Mouse (Mus musculus): ENCODE results near the gene Gart. TPM values are rescaled to one million over a fixed set of nuclear protein-coding genes. Genes with fewer than 3 reads are reported as not detected.

The Gart gene
- polyA plus RNA-seq (2015; fragmentation: Nextera tagmentation; extraction: Ambion mirVana) = 30.3 and 33.4 TPM in 2 replicates

DNA sequence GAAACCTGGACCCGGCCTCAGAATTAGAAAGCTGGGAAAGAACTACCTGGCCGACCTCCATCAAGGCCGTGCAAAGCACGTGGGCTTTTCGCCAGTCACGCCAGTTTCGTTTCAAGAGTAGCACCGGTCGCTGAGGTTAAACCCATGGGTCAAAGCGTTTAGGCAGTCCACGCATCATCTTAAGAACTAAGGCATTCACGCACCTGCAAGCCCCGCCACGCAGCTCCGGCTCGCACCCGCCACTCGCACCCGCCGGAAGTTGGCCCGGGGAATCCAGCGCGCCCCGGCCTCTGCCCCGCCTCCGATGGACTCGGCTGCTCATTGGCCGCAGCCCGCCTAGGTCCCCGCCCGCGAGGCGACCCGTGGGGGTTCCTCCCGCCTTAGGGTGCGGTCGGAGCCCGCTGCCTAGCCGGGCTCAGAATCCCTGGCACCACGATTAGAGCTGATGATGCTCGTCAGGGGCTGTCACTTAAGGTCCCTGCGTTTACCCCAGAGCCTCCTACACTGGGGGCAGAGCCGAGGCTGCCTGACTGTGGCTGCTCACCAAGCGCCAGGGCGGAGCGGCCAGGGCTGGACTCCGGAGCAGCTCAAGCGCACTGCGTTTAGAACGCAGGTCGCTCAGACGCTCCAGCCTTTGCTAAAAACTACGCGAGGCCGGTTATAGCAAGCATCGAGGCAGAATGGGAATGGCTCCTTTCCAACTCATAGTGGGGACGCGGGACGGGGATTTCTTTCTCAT is at the start of gene Gart:
Gart (minus strand) TSS at position 272 of the 739 bp plus-strand sequence.
- Histone ChIP-seq H3K9ac (replicated peaks) (peak within 1 kb of the TSS; percentile 96), H3K4me2 (ENCODE audit: low read depth, low read length) (peak within 1 kb of the TSS; percentile 99), H3K9me3 (ENCODE audit: low read length) (no peaks in the 10 kb centered on the region), H3K27ac (ENCODE audit: low read depth) (peak within 1 kb of the TSS; percentile 100), H3K4me1 (ENCODE audit: insufficient read depth) (peaks cover 16% of the 10 kb centered on the region), H3K27me3 (ENCODE audit: insufficient read depth, low read length) (no peaks in the 10 kb centered on the region), H3K36me3 (replicated peaks; ENCODE audit: insufficient read depth, low read length) (peaks cover 22% of the 10 kb centered on the region), H3K4me3 (ENCODE audit: low read depth, low read length) (peak within 1 kb of the TSS; percentile 71)
- no peak for TF ChIP-seq EP300 (IDR thresholded peaks at IDR 0.05; ENCODE audit: low read depth)
- no peak for TF ChIP-seq CTCF (IDR thresholded peaks at IDR 0.05; ENCODE audit: low read depth)
- 1% methylated on average over 59 of the region's 59 CpGs for whole genome bisulfite sequencing (ENCODE audit: insufficient replicate concordance)
- peak; percentile 96 for DNase-seq
- ATAC-seq = peak; percentile 80

DNA sequence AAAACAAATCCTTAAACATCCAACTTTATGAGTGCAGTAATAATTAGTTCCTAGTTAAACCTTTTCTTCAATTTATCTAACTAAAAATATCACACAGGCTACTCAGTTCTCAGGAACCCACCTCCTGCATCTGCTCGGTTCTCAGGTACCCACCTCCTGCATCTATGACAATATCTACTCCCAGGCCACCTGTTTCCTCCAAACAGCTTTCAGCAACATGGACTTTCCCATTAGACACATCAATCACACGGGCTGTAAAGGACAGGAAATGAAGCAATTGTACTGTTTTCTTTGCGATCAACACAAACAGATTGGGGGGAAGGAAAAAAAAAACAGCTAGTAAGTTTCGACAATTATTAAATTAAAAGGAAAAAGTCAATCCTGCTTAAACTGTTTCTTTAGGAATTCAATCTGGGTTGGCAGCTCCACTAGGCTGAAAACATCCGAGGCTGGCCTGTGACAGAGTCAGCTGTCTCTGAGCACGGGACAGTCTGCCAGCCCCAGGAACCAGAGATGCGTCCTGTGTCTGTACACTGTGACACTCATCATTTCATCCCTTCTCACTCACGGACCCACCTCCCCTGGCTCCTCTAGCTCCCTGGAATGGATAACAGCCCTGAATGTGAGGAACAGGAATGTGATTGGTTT is 48.5 kb upstream of the Gart start:
- no peak overlapping the region for H3K4me3 ChIP-seq (ENCODE audit: low read depth, low read length)
- 43% methylated on average over 8 of the region's 8 CpGs for WGBS (ENCODE audit: insufficient replicate concordance)
- H3K27me3 ChIP-seq (ENCODE audit: insufficient read depth, low read length) = no peaks in the 10 kb centered on the region
- ATAC-seq (no peak), DNase-seq (no peak)
- no peaks in the 10 kb centered on the region for H3K9me3 ChIP-seq (ENCODE audit: low read length)
- TF ChIP-seq EP300 (IDR thresholded peaks at IDR 0.05; ENCODE audit: low read depth) (no peak), CTCF (IDR thresholded peaks at IDR 0.05; ENCODE audit: low read depth) (no peak)
- peaks cover 2% of the 10 kb centered on the region; the same call in 1 of the 2 replicates for H3K4me1 ChIP-seq (ENCODE audit: insufficient read depth)
- H3K36me3 ChIP-seq (replicated peaks; ENCODE audit: insufficient read depth, low read length) = peaks cover 29% of the 10 kb centered on the region
- no peak overlapping the region for H3K27ac ChIP-seq (ENCODE audit: low read depth)
- no peak overlapping the region; the same call in 1 of the 2 replicates for H3K4me2 ChIP-seq (ENCODE audit: low read depth, low read length)
- H3K9ac ChIP-seq (replicated peaks) = no peak overlapping the region

DNA sequence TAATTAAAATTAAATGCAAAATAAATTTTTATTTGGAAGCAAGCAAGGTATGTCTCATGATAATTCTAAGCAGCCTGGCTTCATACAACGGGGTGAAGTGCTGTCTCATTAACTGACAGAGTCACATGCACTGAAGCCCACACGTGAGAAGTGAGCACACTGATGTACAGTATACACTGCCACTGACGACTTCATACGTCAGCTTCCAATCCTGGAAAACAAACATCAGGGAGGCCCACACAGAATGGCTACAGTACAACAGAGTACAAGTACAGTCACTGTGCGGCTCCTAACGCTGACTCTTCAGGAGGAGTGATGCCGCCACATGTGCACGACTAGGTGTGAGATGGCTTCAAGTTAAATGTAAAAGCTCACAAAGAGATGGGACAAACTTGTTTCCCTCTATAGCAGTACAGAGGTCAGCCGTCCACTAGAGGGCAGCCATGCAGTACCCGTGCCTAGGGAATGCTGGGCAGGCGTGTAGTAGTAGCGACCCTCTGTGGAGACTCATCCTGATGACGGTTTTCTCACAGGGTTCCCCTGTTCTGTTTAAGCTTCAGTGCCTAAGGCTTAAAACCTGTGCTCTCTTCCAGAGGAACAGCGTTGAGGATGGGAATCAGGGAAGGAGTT is 47.8 kb upstream of the Gart start:
- Histone ChIP-seq H3K4me2 (ENCODE audit: low read depth, low read length) (no peak overlapping the region; the same call in 1 of the 2 replicates), H3K27me3 (ENCODE audit: insufficient read depth, low read length) (no peaks in the 10 kb centered on the region), H3K4me3 (ENCODE audit: low read depth, low read length) (no peak overlapping the region), H3K4me1 (ENCODE audit: insufficient read depth) (peaks cover 2% of the 10 kb centered on the region; the same call in 1 of the 2 replicates), H3K36me3 (replicated peaks; ENCODE audit: insufficient read depth, low read length) (peaks cover 28% of the 10 kb centered on the region), H3K9me3 (ENCODE audit: low read length) (no peaks in the 10 kb centered on the region), H3K9ac (replicated peaks) (no peak overlapping the region), H3K27ac (ENCODE audit: low read depth) (no peak overlapping the region)
- TF ChIP-seq EP300 (IDR thresholded peaks at IDR 0.05; ENCODE audit: low read depth) (no peak), CTCF (IDR thresholded peaks at IDR 0.05; ENCODE audit: low read depth) (peak; percentile 98)
- DNase-seq = peak; percentile 86
- 26% methylated on average over 14 of the region's 14 CpGs for WGBS (ENCODE audit: insufficient replicate concordance)
- ATAC-seq = peak; percentile 87

DNA sequence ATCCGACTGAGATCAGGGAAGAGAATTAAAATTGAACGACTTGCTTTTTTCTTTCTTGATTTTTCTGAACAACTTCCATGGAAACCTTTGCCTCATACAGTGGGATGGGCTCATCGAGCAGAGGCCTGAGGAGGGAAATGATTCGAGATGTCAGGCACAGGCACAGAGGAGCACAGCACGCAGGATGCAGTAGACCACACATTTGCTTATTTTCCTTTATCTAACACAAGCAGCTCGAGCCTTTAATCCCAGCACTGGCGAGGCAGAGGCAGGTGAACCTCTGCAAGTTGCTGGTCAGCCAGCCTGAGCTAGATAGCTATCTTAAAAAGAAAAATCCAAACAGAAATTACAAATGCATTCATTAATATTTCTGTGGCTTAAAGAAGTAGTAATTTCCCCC is 43.0 kb upstream of the Gart start:
- H3K4me1 ChIP-seq (ENCODE audit: insufficient read depth) = peaks cover 15% of the 10 kb centered on the region
- TF ChIP-seq EP300 (IDR thresholded peaks at IDR 0.05; ENCODE audit: low read depth) = no peak; the same call in 1 of the 2 replicates
- H3K27me3 ChIP-seq (ENCODE audit: insufficient read depth, low read length) = no peaks in the 10 kb centered on the region
- DNase-seq = no peak
- peak overlapping the region; percentile 84; the same call in 1 of the 2 replicates for H3K27ac ChIP-seq (ENCODE audit: low read depth)
- H3K9me3 ChIP-seq (ENCODE audit: low read length) = no peaks in the 10 kb centered on the region
- peak overlapping the region; percentile 98 for H3K4me2 ChIP-seq (ENCODE audit: low read depth, low read length)
- ATAC-seq = no peak
- WGBS (ENCODE audit: insufficient replicate concordance) = 25% methylated on average over 7 of the region's 7 CpGs
- H3K9ac ChIP-seq (replicated peaks) = peak overlapping the region; percentile 99
- peak overlapping the region; percentile 97 for H3K4me3 ChIP-seq (ENCODE audit: low read depth, low read length)
- H3K36me3 ChIP-seq (replicated peaks; ENCODE audit: insufficient read depth, low read length) = peaks cover 22% of the 10 kb centered on the region

DNA sequence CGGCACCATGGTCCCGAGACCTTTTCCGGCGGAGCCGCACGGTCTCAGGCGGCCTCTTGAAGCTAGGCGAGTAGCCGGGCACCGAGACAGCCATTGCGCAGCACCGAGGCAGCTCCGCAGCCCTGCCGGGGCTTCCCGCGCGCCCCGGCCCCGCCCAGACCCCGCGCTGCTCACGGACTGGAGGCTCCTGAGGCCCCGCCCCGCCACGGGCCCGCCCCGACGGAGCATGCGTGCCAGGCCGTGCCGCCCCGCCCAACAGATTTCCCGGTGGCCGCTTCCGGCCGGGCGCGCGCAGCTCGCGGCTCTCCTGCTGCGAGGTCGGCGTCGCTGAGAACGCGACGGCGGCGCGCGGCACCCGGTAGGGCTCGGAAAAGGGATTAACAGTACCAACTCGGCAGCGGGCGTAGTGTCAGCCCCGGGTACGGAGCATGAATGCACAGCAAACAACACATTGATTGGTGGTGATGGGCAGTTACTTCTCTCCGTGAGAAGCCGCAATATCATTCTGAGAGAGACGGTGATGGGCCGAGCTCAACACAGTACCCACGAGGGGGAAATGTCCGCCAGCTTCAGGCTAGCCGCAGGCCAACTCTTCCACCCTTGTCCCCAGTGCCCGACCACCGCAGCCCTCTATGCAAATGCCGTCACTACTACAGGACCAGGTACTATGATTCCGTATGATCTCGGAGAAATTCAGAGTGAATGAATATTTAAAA is 42.0 kb upstream of the Gart start, which contains the start of gene Donson:
Donson (minus strand) TSS at position 152 of the 716 bp plus-strand sequence.
- Histone ChIP-seq H3K4me3 (ENCODE audit: low read depth, low read length) (peak within 1 kb of the TSS; percentile 97), H3K9ac (replicated peaks) (peak within 1 kb of the TSS; percentile 99), H3K27ac (ENCODE audit: low read depth) (peak within 1 kb of the TSS; percentile 84), H3K9me3 (ENCODE audit: low read length) (no peaks in the 10 kb centered on the region), H3K36me3 (replicated peaks; ENCODE audit: insufficient read depth, low read length) (peaks cover 32% of the 10 kb centered on the region), H3K4me1 (ENCODE audit: insufficient read depth) (peaks cover 13% of the 10 kb centered on the region), H3K27me3 (ENCODE audit: insufficient read depth, low read length) (no peaks in the 10 kb centered on the region), H3K4me2 (ENCODE audit: low read depth, low read length) (peak within 1 kb of the TSS; percentile 98)
- peak; percentile 98 for DNase-seq
- no peak for TF ChIP-seq CTCF (IDR thresholded peaks at IDR 0.05; ENCODE audit: low read depth)
- TF ChIP-seq EP300 (IDR thresholded peaks at IDR 0.05; ENCODE audit: low read depth) = no peak
- under 1% methylated on average over 71 of the region's 71 CpGs for WGBS (ENCODE audit: insufficient replicate concordance)
- peak; percentile 99 for ATAC-seq
